Mouse (Mus musculus) megakaryocyte, embryonic 14.5 days (primary cell): ENCODE measurements around the gene Amh.

Experiments
- FLI1 ChIP-seq: IDR thresholded peaks from 2 replicates; pipeline ENCODE4 v1.6.1; 2012; ENCODE audit warnings: low read length, inconsistent platforms, mixed read lengths
- GATA1 ChIP-seq: IDR thresholded peaks from 3 replicates; pipeline ENCODE4 v1.6.1; 2012; ENCODE audit warnings: mixed read lengths, low read length, inconsistent platforms, borderline replicate concordance

- TF ChIP-seq GATA1: no peak
- no peak for TF ChIP-seq FLI1
Measured at GRCm38 (mm10) chr10:80813366-80813765, 8.3 kb downstream of the Amh start, which contains the start of gene Jsrp1.
